In genomic region chr7:66688721-66689120, GRCm38 (mm10) we compare ENCODE assay signal across 8 mouse cellular contexts. TPM values are rescaled to one million over a fixed set of nuclear protein-coding genes. Genes with fewer than 3 reads are reported as not detected.
DNase-seq lines count a peak whose midpoint lies in the region; TF ChIP-seq lines count a peak whose summit lies in the region.

No protein-coding gene starts in this region.

- TF ChIP-seq CTCF in lung, adult 2 months (IDR thresholded peaks at IDR 0.05; ENCODE audit: insufficient read depth, low read length), result no peak
- no peak for TF ChIP-seq CTCF in cortical plate, adult 2 months (IDR thresholded peaks at IDR 0.05; ENCODE audit: extremely low read depth, insufficient read depth, low read length)

- peak overlapping the region; percentile 91 for H3K4me3 ChIP-seq in lung, adult 2 months (replicated peaks; ENCODE audit: extremely low read depth, low read depth, low read length)
- H3K4me3 ChIP-seq in cortical plate, adult 2 months (ENCODE audit: insufficient read depth, low read length), result peak overlapping the region; percentile 82
- peak overlapping the region; percentile 79 for H3K4me3 ChIP-seq in macrophage (ENCODE audit: inconsistent target)

- TF ChIP-seq POLR2A in lung, adult 2 months (IDR thresholded peaks at IDR 0.05; ENCODE audit: borderline replicate concordance, extremely low read depth, low read depth, low read length), result no peak
- no peak for TF ChIP-seq POLR2A in cortical plate, adult 2 months (IDR thresholded peaks at IDR 0.05; ENCODE audit: extremely low read depth, insufficient read depth, low read length)

- peaks cover 7% of the 10 kb centered on the region; the same call in 1 of the 2 replicates for H3K79me2 ChIP-seq in macrophage (ENCODE audit: inconsistent target)

- no peaks in the 10 kb centered on the region; the same call in 1 of the 2 replicates for H3K36me3 ChIP-seq in macrophage (ENCODE audit: inconsistent target)

- WGBS in lung, adult 2 months, result 4% methylated on average over 5 of the region's 5 CpGs
- 10% methylated on average over 5 of the region's 5 CpGs for WGBS in macrophage (ENCODE audit: missing documents)

- intact Hi-C loops in heart, postnatal 14 days (cut with DNase I), result no loop called here
- intact Hi-C loops in left cerebral cortex, postnatal 4 days (cut with DNase I), result no loop called here

- no peak for DNase-seq in lung, adult 2 months
- no peak for DNase-seq in lung, postnatal 25 days (ENCODE audit: low spot score)
- DNase-seq in heart, postnatal 14 days, result peak; percentile 2 to 5
- DNase-seq in left cerebral cortex, postnatal 4 days, result no peak
- no peak for DNase-seq in T-cell, adult 2 months (ENCODE audit: low spot score)
- no peak for DNase-seq in cerebellum, postnatal 14 days

- peaks cover 9% of the 10 kb centered on the region for H3K4me1 ChIP-seq in lung, adult 2 months (ENCODE audit: control insufficient read depth, insufficient read depth, low read length)
- H3K4me1 ChIP-seq in cortical plate, adult 2 months (ENCODE audit: control insufficient read depth, insufficient read depth, low read length), result peaks cover 3% of the 10 kb centered on the region; the same call in 1 of the 2 replicates

- no peak overlapping the region for H3K27ac ChIP-seq in cortical plate, adult 2 months (ENCODE audit: insufficient read depth, low read length)
- no peak overlapping the region for H3K27ac ChIP-seq in macrophage

RNA-seq across cellular contexts. Expression of gene Asb7, which starts 0.7 kb away (rescaled TPM):
- 3.0 and 4.1 TPM in 2 replicates for polyA plus RNA-seq in lung, adult 2 months (2012; rRNA removed)
- polyA plus RNA-seq in cortical plate, adult 2 months (2012; rRNA removed), result 9.2 and 9.7 TPM in 2 replicates
- 10 to 100 TPM in 1 of 2 experiments, 1 to 10 TPM in 1; 9.7 to 11.0 TPM for total RNA-seq in heart, postnatal 14 days (2021)
- 10 to 100 TPM in 20 of 26 experiments, 1 to 10 TPM in 6; 1.7 to 51.9 (median 21.3) TPM for total RNA-seq in macrophage (2018; cell fraction: chromatin; rRNA removed)
- total RNA-seq in macrophage (2018; cell fraction: cytosol; rRNA removed), result 10 to 100 TPM in 17 of 26 experiments, 1 to 10 TPM in 9; 5.0 to 14.2 (median 11.0) TPM
- 10 to 100 TPM in 24 of 26 experiments, 1 to 10 TPM in 2; 6.6 to 31.2 (median 20.0) TPM for total RNA-seq in macrophage (2018; cell fraction: nucleus; rRNA removed)
- polyA plus RNA-seq in macrophage (2018), result 6.4 to 7.8 TPM (median 6.8 TPM) in 3 replicates
- total RNA-seq in left cerebral cortex, postnatal 4 days (2021), result 10 to 100 TPM; 18.8 to 24.2 TPM

RNA-seq across cellular contexts. Expression of gene Lins1, which starts 1.0 kb away (rescaled TPM):
- 5.5 and 7.3 TPM in 2 replicates for polyA plus RNA-seq in lung, adult 2 months (2012; rRNA removed)
- polyA plus RNA-seq in cortical plate, adult 2 months (2012; rRNA removed), result 10.0 and 10.3 TPM in 2 replicates
- 1 to 10 TPM; 2.8 to 3.4 TPM for total RNA-seq in heart, postnatal 14 days (2021)
- total RNA-seq in macrophage (2018; cell fraction: chromatin; rRNA removed), result 10 to 100 TPM in 5 of 26 experiments, 1 to 10 TPM in 20, under 1 TPM in 1; 0.69 to 14.3 (median 6.8) TPM
- 1 to 10 TPM; 2.1 to 6.2 (median 3.9) TPM for total RNA-seq in macrophage (2018; cell fraction: cytosol; rRNA removed)
- 10 to 100 TPM in 6 of 26 experiments, 1 to 10 TPM in 20; 1.8 to 15.3 (median 7.2) TPM for total RNA-seq in macrophage (2018; cell fraction: nucleus; rRNA removed)
- polyA plus RNA-seq in macrophage (2018), result 3.4 to 5.5 TPM (median 3.5 TPM) in 3 replicates
- 10 to 100 TPM; 19.6 to 21.3 TPM for total RNA-seq in left cerebral cortex, postnatal 4 days (2021)

RNA-seq across cellular contexts. Expression of gene Cers3, which starts 54.6 kb away (rescaled TPM):
- polyA plus RNA-seq in lung, adult 2 months (2012; rRNA removed), result 0.28 and 9.0 TPM in 2 replicates
- 0.25 and 0.58 TPM in 2 replicates for polyA plus RNA-seq in cortical plate, adult 2 months (2012; rRNA removed)
- under 1 TPM in 1 of 2 experiments, not detected in 1; 0.15 TPM for total RNA-seq in heart, postnatal 14 days (2021)
- total RNA-seq in macrophage (2018; cell fraction: chromatin; rRNA removed), result under 1 TPM in 2 of 26 experiments, not detected in 24; 0.66 to 0.86 TPM
- total RNA-seq in macrophage (2018; cell fraction: cytosol; rRNA removed), result under 1 TPM in 15 of 26 experiments, not detected in 11; 0.03 to 0.15 (median 0.07) TPM
- under 1 TPM in 2 of 26 experiments, not detected in 24; 0.17 to 0.47 TPM for total RNA-seq in macrophage (2018; cell fraction: nucleus; rRNA removed)
- polyA plus RNA-seq in macrophage (2018), result not detected in 3 replicates
- total RNA-seq in left cerebral cortex, postnatal 4 days (2021), result 1 to 10 TPM; 1.2 to 1.6 TPM

Comparison
In these comparisons a context has a peak if more than half of its experiments do, and no peak if none do; other contexts are left out.
1. DNase-seq: peak in heart, postnatal 14 days (2 of 2); none in lung, adult 2 months (single experiment), lung, postnatal 25 days (single experiment), left cerebral cortex, postnatal 4 days (single experiment), T-cell, adult 2 months (single experiment) and cerebellum, postnatal 14 days (0 of 2).
2. Peak in every context shown above with its lines, with median percentiles within 50 percentile points of each other: H3K4me3 ChIP-seq.